Mouse (Mus musculus) adrenal gland, postnatal 14 days (tissue): ENCODE measurements around the gene Prdx1. TPM values are rescaled to one million over a fixed set of nuclear protein-coding genes. Genes with fewer than 3 reads are reported as not detected.
"Not testable (repeated sequence)": the region's sequence is repeated elsewhere in the genome, so short reads cannot be mapped to it uniquely, and the experiment has no call there.

Experiments used
- DNase-seq: peaks from one replicate; pipeline ENCODE4 v3.0.0; 2021; ENCODE audit warnings: mixed read lengths
- long read RNA-seq, 2 experiments: library from polyadenylated mRNA; stranded (forward); transcript quantifications; one replicate each; pipeline ENCODE4 v2.0.0; 2021
- total RNA-seq: library from RNA; stranded (reverse); gene quantifications from 2 replicates; pipeline ENCODE4 v1.2.3, GENCODE M21; 2021

The Prdx1 gene
- 546 and 672 TPM in 2 replicates for total RNA-seq
- long read RNA-seq, experiment 1, transcript Prdx1-201 (5 exons, 636 nt): minor isoform, 11 of 1,503 reads
- long read RNA-seq, experiment 1, transcript Prdx1-204 (6 exons, 2,294 nt): major isoform, 1,464 of 1,503 reads
- long read RNA-seq, experiment 1, partial matches to known transcripts: 3 of 1,503 reads
- long read RNA-seq, experiment 1, other reads (novel, unspliced or antisense): 25 of 1,503 reads
- long read RNA-seq, experiment 2, transcript Prdx1-201 (5 exons, 636 nt): minor isoform, 10 of 1,332 reads
- long read RNA-seq, experiment 2, transcript Prdx1-204 (6 exons, 2,294 nt): major isoform, 1,288 of 1,332 reads
- long read RNA-seq, experiment 2, partial matches to known transcripts: 13 of 1,332 reads
- long read RNA-seq, experiment 2, other reads (novel, unspliced or antisense): 20 of 1,332 reads

DNA sequence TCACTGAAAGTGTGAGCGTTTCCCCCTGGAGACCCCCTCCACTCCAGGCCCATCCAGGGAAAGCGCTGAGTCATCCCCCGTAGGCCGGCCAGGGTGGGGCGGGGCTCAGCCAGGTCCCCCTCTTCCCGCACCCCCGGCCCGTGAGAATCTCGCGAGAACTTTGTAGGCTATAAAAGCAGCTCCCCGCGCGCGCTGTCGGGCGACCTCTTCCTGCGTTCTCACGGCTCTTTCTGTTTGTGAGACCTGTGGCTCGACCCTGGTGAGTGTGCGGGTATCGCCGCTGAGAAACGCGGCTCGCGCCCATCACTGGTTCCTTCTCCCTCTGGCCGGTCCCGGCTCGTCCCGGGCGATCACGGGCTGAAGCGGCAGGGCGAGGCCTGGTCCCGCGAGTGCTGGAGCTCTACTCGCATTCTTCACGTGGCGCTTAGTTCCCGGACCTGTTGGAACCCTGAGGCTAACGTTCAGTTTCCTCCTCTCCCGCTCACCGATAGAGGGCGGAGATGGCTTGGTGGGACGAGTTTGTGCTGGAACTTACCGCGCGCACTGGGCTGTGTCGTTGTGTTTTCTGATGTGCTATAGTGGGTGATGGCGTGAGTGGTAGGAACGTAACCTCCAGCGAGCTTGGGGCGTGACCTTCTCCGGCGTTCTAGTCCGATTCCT lies at the start of gene Prdx1:
TSS of gene Prdx1 (plus strand) at position 143 of the 660 bp plus-strand sequence.
- DNase-seq: peak; percentile 99

GRCm38 (mm10) chr4:116638821-116639220 lies 46.5 kb upstream of the Prdx1 start:
- no peak for DNase-seq

DNA sequence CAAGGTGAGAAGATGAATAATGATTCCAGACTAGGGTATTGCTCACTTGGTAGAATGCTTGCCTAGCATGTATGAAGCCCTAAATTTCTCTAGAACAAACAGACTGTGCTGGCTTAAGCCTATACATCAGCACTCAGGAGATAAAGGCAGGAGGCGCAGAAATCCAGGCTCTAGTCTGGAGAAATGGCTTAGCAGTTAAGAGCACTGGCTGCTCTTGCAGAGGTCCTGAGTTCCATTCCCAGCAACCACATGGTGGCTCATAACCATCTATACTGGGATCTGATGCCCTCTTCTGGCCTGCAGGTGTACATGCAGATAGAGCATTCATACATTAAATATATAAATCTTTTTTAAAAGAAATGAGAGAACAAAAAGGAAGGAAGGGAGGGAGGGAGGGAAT lies 43.3 kb upstream of the Prdx1 start:
- DNase-seq: no peak

DNA sequence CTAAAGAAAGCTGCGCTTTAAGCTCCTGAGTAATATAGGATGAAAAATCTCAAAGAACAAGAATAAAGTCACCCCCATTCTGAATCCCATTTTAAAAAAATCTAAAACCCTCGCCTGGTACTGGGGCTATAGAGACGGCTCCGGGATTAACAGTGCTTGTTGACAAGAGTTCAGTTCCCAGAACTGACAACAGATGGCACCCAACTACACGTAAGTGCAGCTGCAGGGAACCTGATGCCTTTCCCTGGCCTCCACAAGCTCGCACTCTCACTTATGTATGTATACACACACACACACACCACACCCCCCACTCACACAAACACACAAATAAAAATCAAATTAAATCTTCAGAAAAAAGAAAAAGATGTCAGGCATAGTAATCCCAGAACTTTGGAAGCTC lies 41.0 kb upstream of the Prdx1 start:
- DNase-seq: peak; percentile 51

DNA sequence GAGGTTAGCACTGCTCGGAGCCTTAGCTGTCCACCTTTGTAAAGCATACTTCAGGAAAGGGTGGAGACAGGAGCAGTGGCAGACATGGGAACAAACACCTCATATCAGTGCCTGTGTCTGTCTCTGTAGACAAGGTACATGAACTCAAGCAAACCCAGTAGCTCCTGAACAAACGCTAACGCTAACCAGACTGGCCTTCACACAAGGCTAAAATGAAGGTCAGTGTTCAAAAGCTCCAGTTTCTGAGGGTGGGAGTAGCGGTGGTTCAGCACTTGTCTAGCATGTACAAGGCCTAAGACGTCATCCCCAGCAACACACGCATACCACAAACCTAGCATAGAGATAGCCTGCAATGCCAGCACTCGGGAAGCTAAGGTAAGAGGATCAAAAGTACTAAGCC lies 39.7 kb upstream of the Prdx1 start:
- peak; percentile 45 for DNase-seq

DNA sequence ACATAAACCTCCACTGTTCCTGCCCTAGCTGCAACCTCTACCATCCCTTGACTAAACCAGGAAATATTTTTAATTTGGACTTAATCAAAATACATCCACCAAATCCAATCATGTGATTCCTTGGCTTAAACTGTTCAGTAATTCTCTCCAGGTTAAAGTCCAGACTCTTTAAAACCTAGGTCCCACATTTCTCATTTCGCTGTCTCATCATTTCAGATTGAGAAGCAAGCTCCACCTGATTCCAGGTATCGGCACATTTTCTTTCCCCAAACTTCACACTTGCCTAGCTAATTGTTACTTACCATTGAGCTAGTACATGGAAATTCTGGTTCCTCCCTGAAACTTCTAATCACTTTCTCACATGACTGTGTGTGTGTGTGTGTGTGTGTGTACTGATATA lies 35.9 kb upstream of the Prdx1 start:
- DNase-seq: no peak

GRCm38 (mm10) chr4:116650365-116650764 lies 35.0 kb upstream of the Prdx1 start:
- DNase-seq: no peak

DNA sequence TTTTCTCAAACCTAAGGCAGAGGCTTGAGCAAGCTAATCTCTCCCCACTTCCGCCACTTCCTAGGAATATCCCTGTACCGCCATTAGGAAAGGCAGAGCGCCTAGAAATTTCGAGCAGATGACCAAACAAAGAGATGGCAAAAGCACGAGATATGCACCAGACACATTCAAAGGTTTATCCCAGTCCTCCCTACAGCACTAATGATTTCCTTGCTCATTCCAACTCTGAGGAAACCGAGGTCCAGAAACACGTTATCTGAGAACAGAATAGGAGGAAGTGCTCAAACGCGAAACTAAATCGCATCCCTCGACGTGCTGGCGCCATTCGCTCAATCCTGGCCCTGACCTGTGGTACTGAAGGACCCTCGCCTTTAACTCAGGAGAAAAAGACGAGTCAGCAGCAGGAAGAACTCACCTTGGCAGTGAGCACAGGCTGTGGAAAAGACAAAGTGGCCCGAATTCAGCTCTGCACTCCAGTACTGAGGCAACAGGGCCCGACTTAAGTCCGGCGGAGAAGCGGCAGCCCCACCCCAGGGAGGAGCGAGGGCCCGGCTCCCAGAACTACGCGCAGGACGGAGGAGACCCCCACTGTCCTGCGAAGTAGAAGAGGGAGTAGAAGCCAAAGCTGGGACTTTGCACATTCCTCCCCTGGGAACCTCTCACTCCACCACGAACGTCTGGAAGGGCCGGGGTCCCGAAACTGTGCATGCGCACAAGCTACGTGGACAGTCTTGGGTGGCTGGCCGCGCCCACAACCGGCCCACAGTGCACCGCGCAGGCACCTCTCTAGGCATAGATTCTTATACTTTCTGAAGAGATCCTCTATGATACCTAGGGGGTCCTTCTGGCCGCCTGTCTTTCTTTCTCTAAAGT lies 34.2 kb upstream of the Prdx1 start, which contains the start of gene Akr1a1:
TSS of gene Akr1a1 (minus strand) at position 757 of the 873 bp plus-strand sequence.
- DNase-seq: peak; percentile 95

- DNase-seq: no peak
Observed at GRCm38 (mm10) chr4:116651797-116652135, 33.6 kb upstream of the Prdx1 start.

- peak; percentile 84 for DNase-seq
Observed at GRCm38 (mm10) chr4:116653228-116653627, 32.1 kb upstream of the Prdx1 start.

GRCm38 (mm10) chr4:116655100-116655499 lies 30.2 kb upstream of the Prdx1 start:
- DNase-seq: peak; percentile 30

- no peak for DNase-seq
Observed at GRCm38 (mm10) chr4:116655658-116656057, 29.7 kb upstream of the Prdx1 start.

DNA sequence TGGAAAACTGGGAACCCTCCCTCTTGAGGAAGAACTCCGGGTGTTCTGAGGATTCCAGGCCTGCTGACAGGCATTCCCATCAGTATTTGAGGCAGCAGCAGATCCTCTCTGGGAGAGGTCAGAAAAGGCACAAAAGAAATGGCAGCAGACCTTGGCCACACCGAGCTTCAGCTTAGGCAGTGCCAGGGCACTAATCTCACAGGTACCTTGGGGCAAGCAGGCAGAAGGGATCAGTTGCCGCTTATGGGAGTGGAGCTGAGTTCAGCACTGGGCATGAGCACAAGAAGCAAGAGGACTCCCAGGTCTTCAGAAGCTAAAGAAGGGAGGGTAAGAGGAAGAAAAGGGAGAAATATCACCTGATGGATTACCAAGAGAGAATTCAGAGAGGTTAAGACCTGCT lies 27.4 kb upstream of the Prdx1 start:
- DNase-seq: no peak

DNA sequence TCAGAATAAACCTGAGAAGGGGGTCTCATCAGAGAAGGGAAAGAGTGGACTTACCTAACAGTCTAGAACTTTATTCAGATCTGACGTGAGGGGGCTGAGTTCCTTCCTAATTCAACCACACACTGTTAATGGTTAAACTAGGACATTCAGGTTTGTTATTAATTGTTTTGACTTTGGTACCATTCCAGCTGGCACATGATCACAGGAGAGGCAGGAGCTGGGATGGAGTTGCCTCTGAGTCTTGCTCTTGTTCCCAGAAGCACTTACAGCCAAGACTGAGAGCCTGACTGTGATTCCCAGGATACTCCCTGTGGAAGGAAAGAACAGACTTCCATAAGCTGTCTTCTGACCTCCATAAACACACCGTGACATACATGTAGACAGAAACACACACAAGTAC lies 25.9 kb upstream of the Prdx1 start:
- peak; percentile 80 for DNase-seq

GRCm38 (mm10) chr4:116659916-116660315 lies 25.4 kb upstream of the Prdx1 start:
- DNase-seq: not testable (repeated sequence)

DNA sequence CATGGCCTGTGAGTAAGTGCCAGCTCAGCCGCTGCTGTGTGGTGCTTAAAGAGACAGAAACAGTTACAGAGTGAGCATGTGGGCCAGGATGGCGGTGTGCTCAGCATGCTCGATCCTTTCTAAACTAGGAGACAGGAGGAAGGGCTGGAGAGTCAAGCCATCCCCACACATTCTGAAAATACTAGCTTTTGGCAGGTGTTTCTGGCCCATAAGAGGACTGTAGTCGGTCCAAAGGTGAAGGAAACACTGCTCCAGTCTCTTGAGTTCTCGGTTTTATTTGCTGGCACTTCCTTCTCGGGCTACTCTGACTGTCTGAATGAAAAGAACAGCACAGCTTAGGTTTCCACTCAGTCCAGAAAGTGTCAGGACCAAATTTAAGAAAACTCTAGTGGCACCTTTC lies 24.5 kb upstream of the Prdx1 start:
- no peak for DNase-seq

GRCm38 (mm10) chr4:116661998-116662397 lies 23.3 kb upstream of the Prdx1 start:
- DNase-seq: no peak

DNA sequence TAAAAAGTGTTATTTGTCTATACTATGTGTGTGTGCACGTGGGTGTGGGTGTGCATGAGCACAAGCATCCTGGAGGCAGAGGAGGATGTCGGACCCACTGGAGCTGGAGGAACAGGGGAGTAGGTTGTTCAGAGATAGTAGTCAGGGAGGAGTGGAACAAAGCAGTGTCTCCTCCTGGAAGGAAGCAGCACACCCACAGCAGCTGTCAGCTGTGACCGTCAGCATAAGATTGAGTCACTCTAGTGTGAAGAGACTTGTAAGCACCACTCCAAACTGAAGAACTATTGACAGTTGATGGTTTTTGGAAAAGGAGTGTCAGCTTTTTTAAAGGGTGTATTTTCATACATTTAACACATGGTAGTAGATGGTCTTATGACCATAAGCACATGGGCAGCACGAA lies 18.7 kb upstream of the Prdx1 start:
- no peak for DNase-seq

DNA sequence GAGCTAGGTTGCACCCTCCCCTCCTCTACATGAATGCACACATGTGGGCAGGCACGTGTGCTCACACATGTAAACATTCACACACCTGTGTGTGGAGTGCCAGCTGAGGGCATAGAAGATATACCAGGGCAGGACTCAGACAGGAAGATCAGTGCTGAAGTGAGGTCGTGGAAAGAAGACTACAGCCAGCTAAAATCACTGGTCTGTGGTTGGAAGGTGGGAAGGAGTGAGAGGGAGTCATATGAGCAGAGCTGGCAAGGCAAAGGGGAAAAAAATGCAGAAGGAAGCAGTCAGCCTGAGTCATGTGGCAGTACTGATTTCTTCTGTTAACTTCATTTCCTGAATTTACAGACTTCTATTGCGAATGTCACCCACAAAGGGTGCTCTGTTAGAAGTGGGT lies 17.2 kb upstream of the Prdx1 start:
- no peak for DNase-seq

DNA sequence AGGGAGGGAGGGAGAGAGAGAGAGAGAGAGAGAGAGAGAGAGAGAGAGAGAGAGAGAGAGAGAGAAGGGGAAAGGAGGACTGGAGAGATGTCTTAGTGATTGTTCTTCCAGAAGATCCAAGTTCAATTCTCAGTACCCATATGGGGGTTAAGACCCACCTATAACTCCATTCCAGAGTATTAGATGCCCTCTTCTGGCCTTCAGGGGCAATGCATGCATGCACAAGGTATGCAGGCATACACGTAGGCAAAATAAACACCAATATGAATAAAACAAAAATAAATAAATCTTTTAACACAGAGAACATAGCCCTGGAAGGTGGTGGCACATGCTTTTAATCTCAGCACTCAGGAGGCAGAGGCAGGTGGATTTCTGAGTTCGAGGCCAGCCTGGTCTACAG lies 16.1 kb upstream of the Prdx1 start:
- peak; percentile 38 for DNase-seq

GRCm38 (mm10) chr4:116672785-116673184 lies 12.6 kb upstream of the Prdx1 start:
- DNase-seq: peak; percentile 86

- DNase-seq: not testable (repeated sequence)
Observed at GRCm38 (mm10) chr4:116674761-116675160, 10.6 kb upstream of the Prdx1 start.

DNA sequence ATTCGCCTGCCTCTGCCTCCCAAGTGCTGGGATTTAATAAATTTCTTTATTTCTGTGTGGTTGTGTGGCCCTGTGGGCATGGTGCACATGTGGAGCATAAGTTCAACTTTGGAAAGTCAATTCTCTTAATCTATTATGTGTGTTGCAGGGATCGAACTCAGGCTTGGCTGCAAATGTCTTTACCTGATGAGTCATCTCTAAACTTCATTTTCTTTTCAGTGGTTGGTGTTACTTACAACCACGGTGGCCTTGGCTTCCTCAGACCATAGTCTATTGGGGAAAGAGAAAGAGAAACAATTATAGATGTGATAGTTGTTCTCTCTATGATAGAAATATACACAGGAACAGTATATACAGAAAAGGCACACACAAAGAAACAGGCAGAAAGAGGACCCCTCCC lies 9.3 kb upstream of the Prdx1 start:
- no peak for DNase-seq
